Mouse (Mus musculus): ENCODE measurements at regions not wholly inside any gene's neighbourhood (a gene's known extent, or its start where the extent isn't known, plus 50 kb on each side); places are given as distances from the start of the nearest gene placed in this dataset.

- in situ Hi-C loops (cut with MboI, MseI) = no loop called here
Observed at GRCm38 (mm10) chr10:105704472-105705235, 130.4 kb upstream of the Tmtc2 start.

- in situ Hi-C loops (cut with MboI, MseI) = no loop called here
Observed at GRCm38 (mm10) chr10:105693131-105693530, 118.9 kb upstream of the Tmtc2 start.

- in situ Hi-C loops (cut with MboI, MseI) = no loop called here
Observed at GRCm38 (mm10) chr10:105689388-105689787, 115.1 kb upstream of the Tmtc2 start.

- in situ Hi-C loops (cut with MboI, MseI) = no loop called here
Observed at GRCm38 (mm10) chr10:105688879-105689278, 114.6 kb upstream of the Tmtc2 start.

- in situ Hi-C loops (cut with MboI, MseI) = no loop called here
Observed at GRCm38 (mm10) chr10:105686876-105687275, 112.6 kb upstream of the Tmtc2 start.

GRCm38 (mm10) chr10:105679598-105679997 lies 105.3 kb upstream of the Tmtc2 start:
- in situ Hi-C loops (cut with MboI, MseI) = no loop called here

- in situ Hi-C loops (cut with MboI, MseI) = no loop called here
Observed at GRCm38 (mm10) chr10:105666959-105667358, 92.7 kb upstream of the Tmtc2 start.

GRCm38 (mm10) chr10:105660761-105661160 lies 86.5 kb upstream of the Tmtc2 start:
- in situ Hi-C loops (cut with MboI, MseI) = no loop called here

GRCm38 (mm10) chr10:105656788-105657187 lies 82.5 kb upstream of the Tmtc2 start:
- in situ Hi-C loops (cut with MboI, MseI) = loop anchor here (10.0 kb wide), 1 partner anchor 1208 kb away; no protein-coding TSS in a partner anchor

- in situ Hi-C loops (cut with MboI, MseI) = loop anchor here (10.0 kb wide), 1 partner anchor 1212 kb away; no protein-coding TSS in a partner anchor
Observed at GRCm38 (mm10) chr10:105652475-105652874, 78.2 kb upstream of the Tmtc2 start.

- in situ Hi-C loops (cut with MboI, MseI) = no loop called here
Observed at GRCm38 (mm10) chr10:105639011-105639451, 64.8 kb upstream of the Tmtc2 start.

- in situ Hi-C loops (cut with MboI, MseI) = no loop called here
Observed at GRCm38 (mm10) chr10:105638500-105638899, 64.2 kb upstream of the Tmtc2 start.

GRCm38 (mm10) chr10:105626842-105627241 lies 52.6 kb upstream of the Tmtc2 start:
- in situ Hi-C loops (cut with MboI, MseI) = no loop called here

- in situ Hi-C loops (cut with MboI, MseI) = no loop called here
Observed at GRCm38 (mm10) chr10:105625324-105625950, 51.2 kb upstream of the Tmtc2 start.

Measured in T-helper 1 cell (primary cell).